Mouse (Mus musculus) spleen, postnatal 4 days (tissue): ENCODE results near the gene Ndrg3.
"Not testable (repeated sequence)": the region's sequence is repeated elsewhere in the genome, so short reads cannot be mapped to it uniquely, and the experiment has no call there.

Experiments used
- DNase-seq, 2 experiments: peaks; one replicate each; pipeline ENCODE4 v3.0.0; 2022; ENCODE audit warnings: low spot score in 2 of 2

Gene Ndrg3

DNA sequence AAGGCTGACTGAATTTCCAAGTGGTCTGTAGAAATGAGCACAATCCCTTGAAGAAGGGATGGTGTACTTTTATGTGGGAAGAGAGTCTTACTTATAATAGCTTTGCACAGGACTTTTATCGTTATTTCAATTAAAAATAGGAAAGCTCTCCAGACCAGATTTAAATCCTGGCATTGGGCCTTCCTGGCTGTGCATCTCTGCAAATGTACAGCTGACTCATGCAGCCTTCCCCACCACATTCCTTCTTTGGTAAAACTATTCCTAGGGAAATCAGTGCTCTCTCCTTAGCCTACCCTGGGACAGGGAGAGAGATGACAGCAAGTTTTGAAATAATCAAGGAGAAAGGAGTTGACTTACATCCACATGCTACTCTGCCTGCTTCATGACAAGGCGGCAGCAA is 54.1 kb downstream of the Ndrg3 start:
- DNase-seq = no peak

GRCm38 (mm10) chr2:156935005-156935404 is 56.9 kb downstream of the Ndrg3 start:
- no peak for DNase-seq

- DNase-seq = no peak
These were observed 58.4 kb downstream of the Ndrg3 start for GRCm38 (mm10) chr2:156933426-156933825.

DNA sequence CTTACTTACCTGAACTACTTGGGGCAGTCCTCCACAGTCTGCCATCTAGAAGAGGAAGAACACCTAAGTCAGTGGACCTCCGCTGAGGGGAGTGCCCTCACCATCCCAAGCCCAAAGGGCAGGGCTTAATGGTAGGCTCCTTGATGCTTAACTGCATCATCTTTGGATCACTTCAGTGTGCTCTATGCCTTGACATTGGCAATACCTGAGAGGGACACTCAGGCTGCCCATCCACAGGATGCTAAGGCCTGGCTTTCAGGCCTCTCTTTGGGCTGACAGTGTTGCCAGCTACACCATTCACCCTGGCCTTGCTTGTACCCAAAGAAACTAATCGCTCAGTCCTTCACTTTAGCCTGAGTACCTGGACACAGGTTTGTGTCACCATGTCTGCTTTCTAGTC is 60.4 kb downstream of the Ndrg3 start:
- no peak for DNase-seq

- DNase-seq = no peak
These were observed 61.3 kb downstream of the Ndrg3 start for GRCm38 (mm10) chr2:156930549-156930948.

GRCm38 (mm10) chr2:156929519-156930120 is 62.2 kb downstream of the Ndrg3 start:
- peak in 1 of 2 experiments; percentile 50 for DNase-seq

- DNase-seq = peak in 1 of 2 experiments; percentile 52
These were observed 63.2 kb downstream of the Ndrg3 start for GRCm38 (mm10) chr2:156928606-156929005.

DNA sequence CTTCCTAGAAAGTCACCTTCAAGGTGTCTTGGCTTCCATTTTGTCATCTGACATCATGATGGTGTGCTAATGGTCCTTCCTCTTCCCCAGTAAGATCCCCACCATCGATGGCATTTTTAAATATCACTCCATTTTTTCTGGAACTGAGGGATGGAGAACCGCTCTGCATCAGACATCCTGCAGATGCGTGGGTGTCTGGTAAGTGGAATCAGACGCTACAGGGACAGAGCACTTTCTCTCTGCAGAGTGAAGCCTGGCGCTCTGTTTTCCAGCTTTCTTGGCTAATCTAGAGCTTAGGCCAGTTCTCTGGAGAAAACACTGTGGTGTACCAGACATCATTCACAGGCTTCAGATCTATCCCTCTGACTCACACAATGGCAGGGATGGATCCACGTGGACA is 64.2 kb downstream of the Ndrg3 start:
- no peak for DNase-seq

GRCm38 (mm10) chr2:156925611-156926010 is 66.2 kb downstream of the Ndrg3 start:
- DNase-seq = not testable (repeated sequence)

DNA sequence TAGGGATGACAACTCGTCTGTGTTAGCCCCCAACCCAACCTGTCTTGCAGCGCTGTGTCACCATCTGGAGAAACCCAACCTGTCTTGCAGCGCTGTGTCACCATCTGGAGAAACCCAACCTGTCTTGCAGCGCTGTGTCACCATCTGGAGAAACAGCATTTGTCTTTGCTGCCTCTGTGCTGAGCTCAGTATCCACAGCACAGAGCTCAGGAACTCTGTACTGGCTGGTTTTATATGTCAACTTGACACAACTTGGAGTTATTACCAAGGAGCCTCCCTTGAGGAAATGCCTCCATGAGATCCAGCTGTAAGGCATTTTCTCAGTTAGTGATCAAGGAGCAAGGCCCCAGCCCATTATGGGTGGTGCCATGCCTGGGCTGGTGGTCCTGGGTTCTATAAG is 66.8 kb downstream of the Ndrg3 start:
- not testable (repeated sequence) for DNase-seq

- peak in 1 of 2 experiments; percentile 37 for DNase-seq
These were observed 67.5 kb downstream of the Ndrg3 start for GRCm38 (mm10) chr2:156924210-156924898.

DNA sequence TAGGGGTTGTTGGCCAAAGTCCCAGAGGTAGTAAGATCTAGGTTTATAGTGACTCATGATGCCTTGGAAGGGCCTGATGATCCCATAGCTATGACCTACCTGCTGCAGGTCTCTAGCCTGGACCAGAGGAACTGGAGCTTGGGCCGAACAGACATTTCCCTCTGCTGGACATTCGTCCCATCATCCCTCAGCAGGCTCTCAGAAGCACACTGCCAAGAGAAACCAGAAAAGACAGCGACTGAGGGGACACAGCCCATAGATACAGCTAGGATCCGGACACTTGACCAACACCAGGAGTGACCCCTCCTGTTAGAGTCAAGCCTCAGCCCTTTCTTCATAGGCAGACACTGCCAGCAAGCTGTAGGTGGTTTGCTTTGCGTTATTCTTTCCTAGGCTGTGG is 68.8 kb downstream of the Ndrg3 start:
- no peak for DNase-seq

- no peak for DNase-seq
These were observed 72.1 kb downstream of the Ndrg3 start for GRCm38 (mm10) chr2:156919796-156920195.

GRCm38 (mm10) chr2:156919191-156919590 is 72.7 kb downstream of the Ndrg3 start:
- DNase-seq = not testable (repeated sequence)

- no peak for DNase-seq
These were observed 73.3 kb downstream of the Ndrg3 start for GRCm38 (mm10) chr2:156918562-156918961.

- no peak for DNase-seq
These were observed 75.3 kb downstream of the Ndrg3 start for GRCm38 (mm10) chr2:156916419-156917125.

DNA sequence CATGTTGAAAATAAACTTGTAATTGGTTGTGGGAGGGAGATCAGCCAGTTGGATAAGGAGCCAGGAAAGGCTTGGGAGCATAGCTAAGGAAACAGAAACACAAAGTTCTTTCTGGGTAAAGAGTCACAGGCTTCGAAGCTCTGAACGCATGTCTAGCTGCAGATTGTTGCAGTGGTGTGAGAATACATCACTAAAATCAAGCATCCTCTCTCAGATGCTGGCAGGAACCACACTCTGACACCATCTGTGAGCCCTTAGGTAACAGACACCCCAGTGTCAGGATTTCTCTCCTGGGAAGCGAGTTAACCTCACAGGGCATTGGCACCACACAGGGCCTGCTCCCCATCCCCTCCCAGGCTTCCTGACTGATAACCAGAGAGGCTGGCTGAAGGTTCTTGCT is 76.3 kb downstream of the Ndrg3 start:
- DNase-seq = no peak

DNA sequence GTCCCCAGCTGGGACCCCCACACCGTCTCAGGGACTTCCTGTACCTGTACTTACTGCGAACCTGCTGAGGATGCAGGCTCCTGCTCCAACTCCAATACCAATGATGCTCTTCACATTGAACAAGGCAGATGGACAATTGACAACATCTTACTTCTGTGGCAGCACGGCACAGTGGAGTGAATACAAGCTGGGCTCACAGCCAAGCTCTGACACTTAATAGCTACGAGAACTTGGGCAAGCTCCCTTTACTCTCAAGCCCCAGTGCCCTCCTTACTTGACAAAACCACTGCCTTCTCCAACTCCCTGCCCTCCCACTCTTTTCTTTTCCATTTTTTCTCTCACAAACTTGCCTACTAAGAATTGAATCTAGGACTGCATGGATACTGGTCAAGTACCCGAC is 78.7 kb downstream of the Ndrg3 start:
- DNase-seq = no peak

DNA sequence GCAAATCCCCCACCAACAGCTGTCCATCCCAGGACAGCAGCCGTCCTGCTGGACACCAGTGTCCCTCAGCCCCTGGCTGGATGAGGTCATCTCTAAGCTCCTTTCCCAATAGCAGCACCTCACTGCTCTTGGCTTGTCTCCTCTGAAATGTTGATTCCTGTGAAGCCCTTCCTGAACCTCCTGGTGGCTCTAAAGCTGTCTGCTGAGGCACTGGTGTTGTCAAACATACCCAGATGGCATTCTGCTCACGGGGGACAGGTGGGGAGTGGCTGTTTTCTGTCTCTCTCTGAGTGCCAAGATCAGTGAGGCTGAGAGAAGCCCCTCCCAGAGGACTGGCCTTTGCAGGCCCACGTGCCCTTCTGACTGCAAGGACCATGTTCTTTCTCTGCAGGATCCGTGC is 85.9 kb downstream of the Ndrg3 start:
- not testable (repeated sequence) for DNase-seq

GRCm38 (mm10) chr2:156904976-156905717 is 86.7 kb downstream of the Ndrg3 start:
- peak in 1 of 2 experiments; percentile 57 for DNase-seq

- no peak for DNase-seq
These were observed 88.5 kb downstream of the Ndrg3 start for GRCm38 (mm10) chr2:156903367-156903766.

- not testable (repeated sequence) for DNase-seq
These were observed 89.4 kb downstream of the Ndrg3 start for GRCm38 (mm10) chr2:156902411-156902810.
